Mouse (Mus musculus) CD4-positive, CD25-positive, alpha-beta regulatory T cell, adult 2 months (primary cell): Measurements from ENCODE around the gene Olfr1357.
A peak's percentile ranks its signal among the peaks of the same experiment; 100 is the strongest.

Source experiments
- DNase-seq: peaks from one replicate; pipeline ENCODE4 v3.0.0-alpha.2; 2012; ENCODE audit warnings: low read depth, low spot score

Olfr1357 gene

GRCm38 (mm10) chr10:78581121-78581520 is 36.8 kb downstream of the Olfr1357 start:
- no peak for DNase-seq

GRCm38 (mm10) chr10:78578204-78578603 is 39.7 kb downstream of the Olfr1357 start:
- DNase-seq: peak; percentile 32

- DNase-seq: no peak
Observed at GRCm38 (mm10) chr10:78576435-78577184, 41.3 kb downstream of the Olfr1357 start.

DNA sequence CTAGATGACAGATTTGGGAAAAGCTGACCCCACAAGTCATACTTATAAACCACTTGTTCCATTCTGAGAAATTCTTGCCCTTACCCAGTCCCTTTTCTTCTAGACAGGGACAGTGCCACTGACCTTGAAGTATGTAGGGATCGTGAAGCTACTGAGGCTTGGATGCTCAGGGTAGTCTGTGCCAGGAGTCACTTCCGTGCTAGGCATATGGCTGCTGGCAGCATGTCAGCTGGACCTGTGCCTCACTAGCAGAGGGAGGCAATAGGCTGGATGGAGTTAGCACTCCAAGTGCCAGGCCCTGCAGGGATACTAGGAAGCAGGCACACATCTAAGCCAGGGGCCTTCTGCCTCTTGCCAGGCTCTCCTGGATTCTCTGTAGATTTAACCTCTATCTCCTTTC is 42.2 kb downstream of the Olfr1357 start:
- DNase-seq: no peak

DNA sequence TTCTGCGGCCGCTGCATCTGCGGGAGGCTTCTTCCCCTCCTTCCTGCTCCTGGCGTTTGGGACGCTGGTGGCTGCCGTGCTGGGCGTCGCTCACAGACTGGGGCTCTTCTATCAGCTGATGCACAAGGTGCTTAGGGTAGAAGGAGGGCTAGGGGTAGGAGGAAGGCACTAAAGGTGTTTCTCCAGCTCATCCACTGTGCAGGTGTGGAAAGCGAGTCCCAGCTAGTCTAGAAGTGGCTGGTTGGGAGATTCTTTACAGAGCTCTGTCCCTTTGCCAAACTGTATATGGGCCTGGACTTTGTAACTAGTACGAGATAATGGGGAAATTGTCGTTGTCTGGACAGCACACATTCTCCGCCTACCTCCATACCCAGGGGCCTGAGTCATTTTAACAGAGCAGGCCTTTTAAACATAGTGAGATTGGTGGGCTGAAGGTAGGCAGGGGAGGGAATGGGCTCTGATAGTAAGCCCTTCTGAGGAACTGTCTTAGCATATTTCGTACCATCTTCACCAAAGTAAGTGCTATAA is 42.7 kb downstream of the Olfr1357 start:
- DNase-seq: no peak

DNA sequence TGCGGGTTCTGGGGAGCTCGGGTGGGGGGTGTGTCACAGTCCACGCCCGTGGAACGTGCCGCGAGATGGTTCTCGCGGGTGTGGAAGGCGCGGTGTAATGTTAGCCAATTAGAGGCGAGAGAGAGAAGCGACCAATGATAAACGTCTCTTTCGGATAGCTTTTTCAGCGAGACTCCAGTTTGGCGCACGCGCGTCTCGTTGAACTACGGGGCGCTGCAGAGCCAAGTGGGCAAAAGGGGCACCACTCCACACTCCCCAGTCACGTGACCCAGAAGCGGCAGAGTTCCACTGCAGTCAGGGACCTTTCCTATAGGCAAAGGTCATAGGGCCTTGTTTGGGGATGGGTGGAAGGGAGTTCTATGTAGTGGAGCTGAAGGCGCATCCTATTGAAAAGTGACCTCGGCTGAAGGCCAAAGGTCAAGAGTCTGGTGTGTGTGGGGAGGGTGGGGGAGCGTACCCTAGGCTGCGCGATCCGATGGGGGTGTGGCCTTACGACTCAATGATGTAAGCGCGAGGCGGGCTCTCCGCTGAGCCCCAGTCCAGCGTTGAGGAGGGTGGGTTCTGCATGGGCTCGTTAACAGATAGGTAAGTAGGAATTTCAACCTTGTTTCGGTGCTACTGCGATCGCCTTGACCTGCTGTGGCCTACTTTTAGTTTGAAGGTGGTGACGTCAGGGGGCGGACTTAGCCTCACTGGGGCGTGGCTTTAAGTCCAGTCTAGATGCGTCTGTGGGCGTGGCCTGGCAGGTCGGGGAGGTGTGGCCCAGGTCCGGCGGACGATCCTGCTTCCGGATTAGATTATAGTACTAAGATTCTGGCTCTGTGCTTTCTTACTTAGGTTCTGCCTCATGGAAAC is 43.4 kb downstream of the Olfr1357 start, which contains the start of gene Ilvbl:
TSS of gene Ilvbl (plus strand) at position 97 of the 855 bp plus-strand sequence.
- DNase-seq: peak; percentile 98

- DNase-seq: no peak
Observed at GRCm38 (mm10) chr10:78573226-78573625, 44.6 kb downstream of the Olfr1357 start.

DNA sequence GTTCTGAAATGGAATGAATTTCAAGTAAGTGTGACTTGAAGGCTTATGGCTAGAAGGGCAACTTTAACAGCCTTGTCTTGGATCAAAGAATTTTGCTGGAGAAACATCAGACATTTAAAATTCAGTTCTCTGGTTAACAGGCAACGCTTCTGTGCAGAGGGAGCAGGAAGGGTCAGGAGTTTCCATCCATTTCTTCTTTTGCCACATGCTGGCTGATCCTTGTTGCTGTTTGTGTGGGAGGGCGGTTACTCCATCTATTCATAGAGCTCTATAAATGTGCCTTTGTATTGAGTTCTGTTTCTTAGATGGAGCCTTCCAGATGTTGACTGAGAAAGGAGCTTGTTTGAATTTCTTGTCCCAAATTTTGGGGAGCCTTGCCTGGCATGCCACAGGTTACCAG is 47.0 kb downstream of the Olfr1357 start:
- DNase-seq: no peak

DNA sequence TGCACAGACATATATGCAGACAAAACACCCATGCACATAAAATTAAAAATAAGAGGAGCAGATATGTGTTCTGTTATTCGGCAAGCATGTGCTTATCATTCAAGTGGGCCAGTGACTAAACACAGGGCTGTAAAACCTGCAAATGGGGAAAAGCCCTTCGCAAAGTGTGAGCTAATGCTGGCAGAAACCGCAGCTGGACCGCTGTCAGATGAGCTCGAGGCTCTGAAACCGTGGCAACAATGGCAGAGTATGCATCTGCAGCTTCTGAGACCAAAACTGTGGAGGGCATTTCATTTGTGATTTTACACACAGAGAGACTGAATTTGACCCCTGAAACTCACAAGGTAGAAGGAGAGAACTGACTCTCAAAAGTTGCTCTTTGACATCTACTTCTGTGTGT is 47.5 kb downstream of the Olfr1357 start:
- no peak for DNase-seq

- no peak for DNase-seq
Observed at GRCm38 (mm10) chr10:78569686-78570085, 48.2 kb downstream of the Olfr1357 start.

DNA sequence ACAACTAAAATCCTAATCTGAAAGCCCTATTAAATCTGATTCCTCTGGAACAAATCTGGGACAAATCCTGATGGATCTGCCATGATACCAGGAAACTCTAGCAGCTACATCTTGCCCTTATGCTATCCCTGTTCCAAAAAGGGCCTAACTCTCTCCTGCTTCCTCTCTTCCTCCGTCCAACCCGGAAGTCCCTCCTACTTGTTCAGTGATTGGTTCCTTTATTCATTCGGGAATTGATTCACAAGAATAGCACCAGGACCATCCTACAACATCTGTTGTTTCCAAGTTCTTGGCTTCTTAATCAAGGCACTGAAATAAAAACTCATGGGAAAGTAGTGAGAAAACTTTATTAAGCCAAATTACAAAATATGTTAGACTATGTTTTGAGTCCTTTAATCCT is 48.7 kb downstream of the Olfr1357 start:
- DNase-seq: no peak

GRCm38 (mm10) chr10:78565070-78565469 is 52.8 kb downstream of the Olfr1357 start:
- DNase-seq: no peak
